Mouse (Mus musculus) ES-Bruce4 (cell line): ENCODE results near the gene Glce.

Experiments
- CTCF ChIP-seq: IDR thresholded peaks from one replicate; pipeline ENCODE4 v1.8.1; 2011; ENCODE audit warnings: low read depth, low read length
- EP300 ChIP-seq: IDR thresholded peaks from 2 replicates; pipeline ENCODE4 v1.6.1; 2011; ENCODE audit warnings: low read depth, low read length; ENCODE audit not compliant: insufficient read depth

DNA sequence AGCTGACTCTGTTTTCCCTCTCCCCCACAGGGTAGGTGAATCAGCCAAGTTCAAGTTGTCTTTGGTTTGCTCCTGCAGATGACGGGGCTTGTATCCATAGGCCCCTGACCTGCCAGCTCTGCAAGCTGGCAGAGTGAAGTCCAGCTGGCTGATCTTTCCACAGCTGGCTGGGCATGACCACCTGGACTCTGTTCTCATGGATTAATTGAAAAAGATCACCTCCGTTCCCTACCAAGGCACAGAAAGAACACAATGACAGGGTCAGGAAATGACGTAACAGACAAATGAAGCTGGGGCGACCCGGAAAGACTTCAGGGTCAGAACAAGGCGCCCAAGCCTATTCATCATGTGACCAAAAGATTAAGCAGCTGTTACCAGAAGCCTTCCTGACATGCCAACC, 38.3 kb upstream of the Glce start:
- TF ChIP-seq EP300 (no peak), CTCF (no peak)
